Mouse (Mus musculus) kidney, adult 2 months (tissue): Measurements from ENCODE around the gene Hmox2. TPM values are rescaled to one million over a fixed set of nuclear protein-coding genes. Genes with fewer than 3 reads are reported as not detected.
A peak's percentile ranks its signal among the peaks of the same experiment; 100 is the strongest.

ENCODE experiments used
- DNase-seq: peaks from one replicate; pipeline ENCODE4 v3.0.0; 2021
- H3K27ac ChIP-seq: fragments of 200-500 bp; 2 replicates; pipeline ENCODE4 v1.5.1; 2012; ENCODE audit warnings: low read depth, low read length, control low read depth, inconsistent platforms; ENCODE audit not compliant: insufficient read depth
- H3K27me3 ChIP-seq: fragments of 200-500 bp; replicated peaks from 2 replicates; pipeline ENCODE4 v1.6.1; 2012; ENCODE audit warnings: mild to moderate bottlenecking, moderate library complexity, low read length, inconsistent platforms; ENCODE audit not compliant: control insufficient read depth, insufficient read depth
- H3K36me3 ChIP-seq: fragments of 200-500 bp; 2 replicates; pipeline ENCODE4 v1.6.1; 2012; ENCODE audit warnings: mild to moderate bottlenecking, moderate library complexity, low read length, inconsistent platforms; ENCODE audit not compliant: control insufficient read depth, insufficient read depth
- H3K4me1 ChIP-seq: fragments of 200-500 bp; 2 replicates; pipeline ENCODE4 v1.6.1; 2011; ENCODE audit warnings: low read length; ENCODE audit not compliant: control insufficient read depth, insufficient read depth
- H3K4me3 ChIP-seq: fragments of 200-500 bp; 2 replicates; pipeline ENCODE4 v1.5.1; 2011; ENCODE audit warnings: mild to moderate bottlenecking, low read depth, low read length, control low read depth; ENCODE audit not compliant: insufficient read depth
- CTCF ChIP-seq: fragments of 200-500 bp; conservative IDR thresholded peaks from 2 replicates; pipeline ENCODE4 v1.5.1; 2011; ENCODE audit warnings: low read depth, mild to moderate bottlenecking, control low read depth, low read length, moderate library complexity, mixed read lengths; ENCODE audit not compliant: insufficient read depth, insufficient read length
- POLR2A ChIP-seq: fragments of 200-500 bp; IDR thresholded peaks from one replicate; pipeline ENCODE4 v1.6.1; 2011; ENCODE audit warnings: low read depth, low read length, control low read depth
- WGBS: fragments of 180-500 bp; shearing (Covaris S2); methylation state at CpG from one replicate; pipeline ENCODE4 v1.1.7; 2018; 5-methylcytosine and 5-hydroxymethylcytosine counted together
- polyA plus RNA-seq: library from polyadenylated mRNA; depleted of rRNA; stranded (reverse); fragments of >200 nt; gene quantifications from 2 replicates; pipeline ENCODE4 v1.2.3, GENCODE M21; 2012

Hmox2 gene
- polyA plus RNA-seq, 1 experiment: 70.7 TPM

GRCm38 (mm10) chr16:4726528-4727128 lies 467 bp downstream of the Hmox2 start:
- no peaks in the 10 kb centered on the region for H3K27me3 ChIP-seq
- peak; percentile 66 for DNase-seq
- H3K27ac ChIP-seq: peak overlapping the region; percentile 97
- WGBS: 1% methylated on average over 40 of the region's 40 CpGs
- H3K4me3 ChIP-seq: peak overlapping the region; percentile 95
- 0 out of 2 replicates have a peak, but pooled peaks cover 3% of the 10 kb centered on the region for H3K4me1 ChIP-seq
- TF ChIP-seq POLR2A: no peak
- TF ChIP-seq CTCF: no peak
- H3K36me3 ChIP-seq: no peaks in the 10 kb centered on the region

- DNase-seq: no peak
- H3K27me3 ChIP-seq: no peaks in the 10 kb centered on the region
- no peak overlapping the region for H3K27ac ChIP-seq
- 0 out of 2 replicates have a peak, but pooled peaks cover 3% of the 10 kb centered on the region for H3K4me1 ChIP-seq
- H3K36me3 ChIP-seq: no peaks in the 10 kb centered on the region
- TF ChIP-seq CTCF (no peak), POLR2A (no peak)
- no peak overlapping the region for H3K4me3 ChIP-seq
- 91% methylated on average over 1 of the region's 1 CpGs for WGBS
Observed at GRCm38 (mm10) chr16:4727526-4727925, 1.4 kb downstream of the Hmox2 start.

GRCm38 (mm10) chr16:4727963-4728362 lies 1.8 kb downstream of the Hmox2 start:
- WGBS: 17% methylated on average over 1 of the region's 1 CpGs
- Histone ChIP-seq H3K27ac (no peak overlapping the region), H3K27me3 (no peaks in the 10 kb centered on the region), H3K4me3 (no peak overlapping the region), H3K36me3 (no peaks in the 10 kb centered on the region), H3K4me1 (0 out of 2 replicates have a peak, but pooled peaks cover 3% of the 10 kb centered on the region)
- DNase-seq: peak; percentile 24
- TF ChIP-seq CTCF (no peak), POLR2A (no peak)

- no peak overlapping the region for H3K27ac ChIP-seq
- no peak overlapping the region for H3K4me3 ChIP-seq
- WGBS: 55% methylated on average over 3 of the region's 3 CpGs
- H3K4me1 ChIP-seq: peaks cover 11% of the 10 kb centered on the region
- H3K27me3 ChIP-seq: no peaks in the 10 kb centered on the region
- TF ChIP-seq POLR2A (no peak), CTCF (no peak)
- no peaks in the 10 kb centered on the region for H3K36me3 ChIP-seq
- DNase-seq: no peak
Observed at GRCm38 (mm10) chr16:4730776-4731358, 4.7 kb downstream of the Hmox2 start.

- Histone ChIP-seq H3K36me3 (no peaks in the 10 kb centered on the region), H3K27ac (peak overlapping the region; percentile 71), H3K4me3 (no peak overlapping the region), H3K4me1 (peaks cover 16% of the 10 kb centered on the region), H3K27me3 (no peaks in the 10 kb centered on the region)
- TF ChIP-seq POLR2A (no peak), CTCF (no peak)
- 40% methylated on average over 2 of the region's 2 CpGs for WGBS
- peak; percentile 44 for DNase-seq
Observed at GRCm38 (mm10) chr16:4736262-4736661, 10.1 kb downstream of the Hmox2 start.

- H3K4me1 ChIP-seq: peaks cover 13% of the 10 kb centered on the region
- DNase-seq: no peak
- no peak overlapping the region for H3K4me3 ChIP-seq
- H3K36me3 ChIP-seq: no peaks in the 10 kb centered on the region
- TF ChIP-seq CTCF (no peak), POLR2A (no peak)
- 82% methylated on average over 2 of the region's 2 CpGs for WGBS
- H3K27ac ChIP-seq: no peak overlapping the region
- H3K27me3 ChIP-seq: no peaks in the 10 kb centered on the region
Observed at GRCm38 (mm10) chr16:4739994-4740393, 13.8 kb downstream of the Hmox2 start.

GRCm38 (mm10) chr16:4742186-4742585 lies 16.0 kb downstream of the Hmox2 start:
- H3K4me1 ChIP-seq: no peaks in the 10 kb centered on the region; the same call in 1 of the 2 replicates
- H3K27ac ChIP-seq: no peak overlapping the region
- 97% methylated on average over 1 of the region's 1 CpGs for WGBS
- H3K27me3 ChIP-seq: no peaks in the 10 kb centered on the region
- TF ChIP-seq CTCF (no peak), POLR2A (no peak)
- H3K4me3 ChIP-seq: no peak overlapping the region
- no peaks in the 10 kb centered on the region for H3K36me3 ChIP-seq
- DNase-seq: no peak

- Histone ChIP-seq H3K36me3 (no peaks in the 10 kb centered on the region), H3K4me1 (peaks cover 19% of the 10 kb centered on the region), H3K27me3 (no peaks in the 10 kb centered on the region), H3K27ac (0 out of 2 replicates have a peak overlapping the region, but pooled peaks have one; percentile 8), H3K4me3 (no peak overlapping the region)
- no peak for DNase-seq
- no peak for TF ChIP-seq POLR2A
- no peak for TF ChIP-seq CTCF
- WGBS: 94% methylated on average over 3 of the region's 3 CpGs
Observed at GRCm38 (mm10) chr16:4752155-4752554, 26.0 kb downstream of the Hmox2 start.
